Mouse (Mus musculus) heart, adult 2 months (tissue): ENCODE data around the gene Acot12. TPM values are rescaled to one million over a fixed set of nuclear protein-coding genes. Genes with fewer than 3 reads are reported as not detected.

ENCODE experiments used
- DNase-seq, 2 experiments: peaks; one replicate each; pipeline ENCODE4 v3.0.0; 2021
- H3K27ac ChIP-seq: fragments of 200-600 bp; 2 replicates; pipeline ENCODE4 v1.8.1; 2022
- H3K27me3 ChIP-seq: fragments of 200-500 bp; 2 replicates; pipeline ENCODE4 v1.6.1; 2012; ENCODE audit warnings: mild to moderate bottlenecking, low read length, inconsistent platforms, mixed read lengths; ENCODE audit not compliant: control insufficient read depth, insufficient read depth
- H3K36me3 ChIP-seq: fragments of 200-500 bp; 2 replicates; pipeline ENCODE4 v1.6.1; 2012; ENCODE audit warnings: low read length, inconsistent platforms; ENCODE audit not compliant: control insufficient read depth, insufficient read depth
- H3K4me1 ChIP-seq: fragments of 200-500 bp; 2 replicates; pipeline ENCODE4 v1.6.1; 2011; ENCODE audit warnings: low read length; ENCODE audit not compliant: control insufficient read depth, insufficient read depth
- H3K4me3 ChIP-seq: fragments of 200-600 bp; 2 replicates; pipeline ENCODE4 v1.8.1; 2022
- H3K79me2 ChIP-seq: fragments of 200-500 bp; replicated peaks from 2 replicates; pipeline ENCODE4 v1.6.1; 2012; ENCODE audit warnings: mild to moderate bottlenecking, inconsistent platforms, low read length, moderate library complexity, mixed read lengths; ENCODE audit not compliant: control insufficient read depth, insufficient read depth
- H3K9ac ChIP-seq: fragments of 200-500 bp; 2 replicates; pipeline ENCODE4 v1.6.1; 2012; ENCODE audit warnings: low read depth, mild to moderate bottlenecking, control low read depth, inconsistent platforms, low read length, mixed read lengths
- CTCF ChIP-seq: fragments of 200-600 bp; IDR thresholded peaks from 2 replicates; pipeline ENCODE4 v1.8.1; 2022; ENCODE audit warnings: antibody characterized with exemption, mild to moderate bottlenecking, moderate library complexity
- EP300 ChIP-seq: fragments of 200-500 bp; IDR thresholded peaks from 2 replicates; pipeline ENCODE4 v1.6.1; 2011; ENCODE audit warnings: low read depth, low read length, control low read depth; ENCODE audit not compliant: insufficient read depth
- POLR2A ChIP-seq: fragments of 200-500 bp; IDR thresholded peaks from 2 replicates; pipeline ENCODE4 v1.6.1; 2011; ENCODE audit warnings: mild to moderate bottlenecking, low read depth, low read length, control low read depth; ENCODE audit not compliant: insufficient read depth
- WGBS: fragments of 180-500 bp; shearing (Covaris S2); methylation state at CpG from one replicate; pipeline ENCODE4 v1.1.7; 2018; 5-methylcytosine and 5-hydroxymethylcytosine counted together
- intact Hi-C: fragments of 180-260 bp; cut with DNase I; formaldehyde crosslinking; loops from one replicate; pipeline ENCODE4 v1.15.1; 2025
- polyA plus RNA-seq: library from polyadenylated mRNA; depleted of rRNA; stranded (reverse); fragments of >200 nt; gene quantifications from 2 replicates; pipeline ENCODE4 v1.2.3, GENCODE M21; 2012
- total RNA-seq, 2 experiments: library from RNA; stranded (reverse); gene quantifications; 2 replicates each; pipeline ENCODE4 v1.2.3; 2021

Acot12 gene
- total and polyA plus RNA-seq, 3 experiments: 0.16 TPM; not detected in 2

DNA sequence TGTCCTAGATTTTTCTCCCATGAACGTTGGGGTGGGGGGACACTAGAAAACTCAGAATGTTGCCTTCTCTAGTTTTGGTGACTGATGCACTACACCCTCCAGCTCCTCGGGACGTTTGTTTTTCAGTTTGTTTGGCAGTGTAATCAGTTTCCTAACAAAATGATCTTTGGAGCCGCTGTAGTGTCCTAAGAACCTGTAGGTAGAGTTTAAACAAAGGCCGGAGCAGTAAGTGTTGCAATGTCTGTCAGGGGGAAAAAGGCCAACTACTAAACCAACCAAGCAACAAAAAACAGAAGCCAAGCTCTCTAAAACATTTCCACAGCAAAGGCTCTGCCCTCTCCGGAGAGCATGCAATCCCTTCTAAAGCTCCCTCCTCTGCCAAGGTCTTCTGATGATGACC is 461 bp upstream of the Acot12 start:
- 69% methylated on average over 6 of the region's 6 CpGs for whole genome bisulfite sequencing
- peak overlapping the region; percentile 33; the same call in 1 of the 2 replicates for H3K4me3 ChIP-seq

DNA sequence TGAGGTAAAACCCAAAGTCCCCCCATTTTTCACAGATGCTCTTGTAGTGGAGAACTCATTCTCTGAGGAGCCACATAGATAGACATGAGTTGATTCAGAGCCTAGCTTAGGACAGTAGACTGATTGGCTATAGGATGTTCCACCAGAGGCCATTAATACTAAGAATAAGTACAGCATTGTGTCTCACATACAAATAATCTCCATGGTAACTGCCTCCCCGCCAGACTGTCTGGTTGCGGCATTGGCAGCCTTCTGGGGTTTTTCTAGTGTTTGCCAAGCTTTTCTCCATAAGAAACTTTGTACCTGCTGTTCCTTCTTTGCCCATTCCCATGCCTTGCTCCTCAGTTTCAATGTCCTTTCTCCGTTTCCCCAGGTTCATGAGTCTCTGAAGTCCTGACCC is 1.9 kb downstream of the Acot12 start:
- no peak for DNase-seq
- Histone ChIP-seq H3K4me3 (no peak overlapping the region), H3K36me3 (no peaks in the 10 kb centered on the region), H3K27ac (no peak overlapping the region), H3K4me1 (no peaks in the 10 kb centered on the region), H3K79me2 (no peaks in the 10 kb centered on the region), H3K27me3 (peaks cover 3% of the 10 kb centered on the region; the same call in 1 of the 2 replicates), H3K9ac (no peak overlapping the region)
- WGBS: 90% methylated on average over 3 of the region's 3 CpGs
- intact Hi-C loops: no loop called here
- TF ChIP-seq POLR2A (no peak), CTCF (no peak), EP300 (no peak)

More for the DNA sequence above, 461 bp upstream of the Acot12 start:
- TF ChIP-seq CTCF (no peak), POLR2A (no peak), EP300 (no peak)
- Histone ChIP-seq H3K9ac (no peak overlapping the region), H3K36me3 (no peaks in the 10 kb centered on the region), H3K27ac (no peak overlapping the region; the same call in 1 of the 2 replicates), H3K4me1 (no peaks in the 10 kb centered on the region), H3K27me3 (peaks cover 3% of the 10 kb centered on the region; the same call in 1 of the 2 replicates), H3K79me2 (no peaks in the 10 kb centered on the region)
- intact Hi-C loops: no loop called here
- no peak for DNase-seq

DNA sequence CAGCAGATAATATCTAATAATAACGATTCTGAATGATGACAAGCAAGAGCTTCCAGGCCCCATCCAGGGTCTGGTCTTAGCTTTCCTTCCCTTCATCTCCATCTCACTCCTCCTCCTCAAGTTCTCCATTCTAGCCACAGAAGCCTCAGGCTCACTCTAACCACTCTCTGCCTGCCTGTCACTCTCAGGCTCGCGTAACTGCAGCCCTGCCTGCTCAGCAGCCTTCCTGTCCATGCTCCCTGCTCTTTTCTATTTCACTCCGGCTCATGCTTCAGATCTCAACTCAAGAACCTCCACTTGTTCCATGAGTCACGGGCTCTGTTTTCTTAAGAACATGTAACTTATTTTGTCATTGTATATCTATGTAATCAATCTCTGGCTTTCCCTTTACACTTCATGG is 5.2 kb downstream of the Acot12 start:
- no peak for TF ChIP-seq POLR2A
- TF ChIP-seq EP300: no peak
- TF ChIP-seq CTCF: no peak
- Histone ChIP-seq H3K27me3 (peaks cover 2% of the 10 kb centered on the region; the same call in 1 of the 2 replicates), H3K79me2 (no peaks in the 10 kb centered on the region), H3K27ac (no peak overlapping the region), H3K9ac (no peak overlapping the region), H3K36me3 (no peaks in the 10 kb centered on the region), H3K4me3 (no peak overlapping the region), H3K4me1 (no peaks in the 10 kb centered on the region)
- intact Hi-C loops: no loop called here
- WGBS: 79% methylated on average over 5 of the region's 5 CpGs
- no peak for DNase-seq

DNA sequence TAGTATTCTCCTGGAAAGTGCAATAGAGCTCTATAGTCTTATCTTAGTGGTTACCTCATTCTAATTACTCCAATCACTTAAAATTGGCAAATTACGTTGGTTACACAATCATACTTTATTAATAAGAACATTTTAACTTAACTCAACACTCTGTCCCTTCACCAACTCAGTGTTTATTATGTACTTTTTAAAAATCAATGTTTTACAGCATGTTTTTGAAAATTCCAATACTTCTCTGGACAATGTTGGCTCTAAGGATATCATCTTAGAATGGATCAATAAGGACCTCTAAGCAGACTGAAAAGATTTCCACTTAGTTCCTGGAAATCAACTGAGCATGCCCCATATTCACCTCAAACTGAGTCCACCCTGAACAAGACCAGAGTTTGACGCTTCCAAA is 7.1 kb downstream of the Acot12 start:
- no peak for TF ChIP-seq CTCF
- TF ChIP-seq EP300: no peak
- TF ChIP-seq POLR2A: no peak
- H3K27me3 ChIP-seq: no peaks in the 10 kb centered on the region
- H3K79me2 ChIP-seq: no peaks in the 10 kb centered on the region
- H3K27ac ChIP-seq: no peak overlapping the region
- H3K4me3 ChIP-seq: no peak overlapping the region
- 86% methylated on average over 2 of the region's 2 CpGs for WGBS
- H3K9ac ChIP-seq: no peak overlapping the region
- no peaks in the 10 kb centered on the region for H3K4me1 ChIP-seq
- intact Hi-C loops: no loop called here
- no peaks in the 10 kb centered on the region for H3K36me3 ChIP-seq
- DNase-seq: no peak

DNA sequence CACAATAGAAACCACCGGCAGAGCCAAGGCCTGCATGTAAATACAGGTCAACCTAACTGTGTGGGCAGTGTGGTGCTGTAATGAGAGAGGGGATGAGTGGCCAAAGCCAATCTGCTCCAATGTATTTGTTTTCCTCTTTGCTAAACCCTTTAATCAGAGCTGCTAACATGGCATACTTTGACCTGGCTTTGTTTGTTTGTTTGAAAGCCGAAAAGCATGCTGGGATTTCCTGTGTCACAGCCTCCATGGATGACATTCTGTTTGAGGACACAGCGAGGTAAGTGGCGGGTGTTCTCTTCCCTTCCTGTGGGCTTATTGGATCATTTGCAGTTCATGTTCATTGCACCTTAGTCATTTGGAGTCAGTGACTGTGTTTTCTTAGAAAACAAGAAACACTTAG is 8.7 kb downstream of the Acot12 start:
- no peaks in the 10 kb centered on the region for H3K4me1 ChIP-seq
- H3K4me3 ChIP-seq: no peak overlapping the region
- TF ChIP-seq CTCF (no peak), POLR2A (no peak), EP300 (no peak)
- H3K36me3 ChIP-seq: no peaks in the 10 kb centered on the region
- WGBS: 66% methylated on average over 4 of the region's 4 CpGs
- no peaks in the 10 kb centered on the region for H3K79me2 ChIP-seq
- intact Hi-C loops: no loop called here
- H3K9ac ChIP-seq: no peak overlapping the region
- H3K27ac ChIP-seq: no peak overlapping the region
- H3K27me3 ChIP-seq: no peaks in the 10 kb centered on the region
- DNase-seq: no peak

DNA sequence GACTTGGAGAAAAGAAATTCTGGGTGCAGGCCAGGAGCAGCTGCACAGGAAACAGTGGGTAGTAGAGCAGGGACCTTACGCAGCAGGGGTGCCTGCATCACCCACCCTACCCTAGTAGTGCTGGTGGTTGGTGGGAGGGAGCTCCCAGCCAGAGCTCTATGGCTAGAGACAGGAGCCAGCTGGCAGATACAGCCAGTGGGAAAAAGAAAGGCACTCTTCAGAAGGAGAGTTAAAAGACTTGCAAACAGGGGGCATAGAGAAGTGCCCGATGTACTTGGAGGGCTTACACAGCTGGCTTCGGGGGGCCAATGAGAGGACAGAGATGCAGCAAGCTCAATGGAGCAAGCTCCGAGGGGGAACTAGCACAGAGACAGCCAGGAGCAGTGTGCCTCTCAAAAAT is 12.4 kb downstream of the Acot12 start:
- no peak overlapping the region for H3K27ac ChIP-seq
- H3K4me1 ChIP-seq: no peaks in the 10 kb centered on the region
- WGBS: 61% methylated on average over 4 of the region's 4 CpGs
- H3K9ac ChIP-seq: no peak overlapping the region
- H3K36me3 ChIP-seq: no peaks in the 10 kb centered on the region
- DNase-seq: no peak
- intact Hi-C loops: no loop called here
- no peaks in the 10 kb centered on the region for H3K27me3 ChIP-seq
- H3K79me2 ChIP-seq: no peaks in the 10 kb centered on the region
- no peak overlapping the region for H3K4me3 ChIP-seq
- TF ChIP-seq CTCF (no peak), POLR2A (no peak), EP300 (no peak)

DNA sequence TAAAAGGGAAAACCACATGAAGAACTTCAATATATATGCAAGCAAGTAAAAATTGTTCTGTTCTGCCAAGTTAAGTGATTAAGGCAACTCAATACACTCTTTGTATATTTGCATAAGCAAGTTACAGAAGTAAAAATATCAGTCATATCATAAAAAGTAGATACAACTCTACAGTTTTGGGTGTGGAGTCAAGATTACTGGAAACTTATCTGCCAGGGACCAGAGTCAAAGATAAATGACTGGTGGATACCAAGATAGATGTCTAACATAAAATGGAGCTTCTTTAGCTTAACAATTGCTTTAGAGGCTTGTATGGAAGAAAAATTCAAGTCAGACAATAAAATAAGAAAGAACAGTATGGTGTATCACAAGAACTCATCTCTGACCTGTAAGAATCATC is 13.4 kb downstream of the Acot12 start:
- Histone ChIP-seq H3K4me3 (no peak overlapping the region), H3K4me1 (no peaks in the 10 kb centered on the region), H3K79me2 (no peaks in the 10 kb centered on the region), H3K27ac (no peak overlapping the region), H3K36me3 (no peaks in the 10 kb centered on the region), H3K27me3 (no peaks in the 10 kb centered on the region), H3K9ac (no peak overlapping the region)
- TF ChIP-seq EP300 (no peak), CTCF (no peak), POLR2A (no peak)
- no peak for DNase-seq
- intact Hi-C loops: no loop called here
